Mouse (Mus musculus) midbrain, embryonic 15.5 days (tissue): ENCODE measurements around the gene Fam160a2. TPM values are rescaled to one million over a fixed set of nuclear protein-coding genes. Genes with fewer than 3 reads are reported as not detected.
"Not testable (repeated sequence)": the region's sequence is repeated elsewhere in the genome, so short reads cannot be mapped to it uniquely, and the experiment has no call there.

ENCODE experiments used
- ATAC-seq: fragments of 200-750 bp; cut with Nextera tagmentation; replicated peaks from 2 replicates; pipeline ENCODE4 v1.8.0; 2017; ENCODE audit warnings: moderate TSS enrichment
- H3K27ac ChIP-seq: fragments of 300-500 bp; sonication (generic); 2 replicates; pipeline ENCODE4 v1.5.1; 2015; ENCODE audit warnings: mild to moderate bottlenecking, inconsistent platforms
- H3K27me3 ChIP-seq: fragments of 300-500 bp; sonication (generic); replicated peaks from 2 replicates; pipeline ENCODE4 v1.6.1; 2015; ENCODE audit warnings: inconsistent platforms
- H3K36me3 ChIP-seq: fragments of 300-500 bp; sonication (generic); replicated peaks from 2 replicates; pipeline ENCODE4 v1.6.1; 2015; ENCODE audit warnings: inconsistent platforms
- H3K4me1 ChIP-seq: fragments of 300-500 bp; sonication (generic); 2 replicates; pipeline ENCODE4 v1.6.1; 2015; ENCODE audit warnings: inconsistent platforms
- H3K4me2 ChIP-seq: fragments of 300-500 bp; sonication (generic); 2 replicates; pipeline ENCODE4 v1.6.1; 2015; ENCODE audit warnings: inconsistent platforms, mild to moderate bottlenecking, moderate library complexity
- H3K4me3 ChIP-seq: fragments of 300-500 bp; sonication (generic); 2 replicates; pipeline ENCODE4 v1.5.1; 2015; ENCODE audit warnings: mild to moderate bottlenecking, inconsistent platforms
- H3K9ac ChIP-seq: fragments of 300-500 bp; sonication (generic); 2 replicates; pipeline ENCODE4 v1.6.1; 2015; ENCODE audit warnings: mild to moderate bottlenecking, inconsistent platforms
- H3K9me3 ChIP-seq: fragments of 300-500 bp; sonication (generic); 2 replicates; pipeline ENCODE4 v1.6.1; 2016; ENCODE audit warnings: inconsistent platforms
- WGBS: fragments of 180-500 bp; shearing (Covaris S2); methylation state at CpG from one replicate; pipeline ENCODE4 v1.1.7; 2015; ENCODE audit warnings: mixed read lengths; 5-methylcytosine and 5-hydroxymethylcytosine counted together
- polyA plus RNA-seq: library from polyadenylated mRNA; unstranded; fragments of >200 nt; fragmentation: Nextera tagmentation; extraction: Ambion mirVana; gene quantifications from 2 replicates; pipeline ENCODE4 v1.2.1, GENCODE M21; 2015

Fam160a2 gene
- polyA plus RNA-seq, 1 experiment from 2014 or later: 51.8 TPM

DNA sequence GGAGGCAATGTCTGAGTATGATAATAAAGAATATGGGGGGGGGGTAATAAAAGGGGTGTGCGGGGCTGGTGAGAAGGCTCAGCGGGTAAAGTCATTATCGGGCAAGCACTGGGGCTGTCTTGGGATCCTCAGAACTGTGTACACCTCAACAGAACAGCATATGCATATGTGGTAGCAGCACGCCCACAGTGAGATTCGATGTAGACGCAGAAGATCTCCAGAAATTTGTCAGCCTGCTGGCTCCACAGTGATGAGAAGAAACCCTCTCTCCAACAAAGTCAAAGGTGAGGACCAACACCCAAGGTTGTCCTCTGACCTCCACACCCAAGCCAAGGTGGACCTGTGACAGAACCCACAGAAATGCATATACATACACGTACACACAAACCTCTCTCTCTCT lies 16.7 kb upstream of the Fam160a2 start:
- no peak overlapping the region for H3K27ac ChIP-seq
- H3K9ac ChIP-seq: no peak overlapping the region
- WGBS: 95% methylated on average over 7 of the region's 7 CpGs
- H3K36me3 ChIP-seq: no peaks in the 10 kb centered on the region
- no peak overlapping the region for H3K4me2 ChIP-seq
- no peaks in the 10 kb centered on the region for H3K9me3 ChIP-seq
- no peaks in the 10 kb centered on the region for H3K27me3 ChIP-seq
- H3K4me3 ChIP-seq: no peak overlapping the region
- H3K4me1 ChIP-seq: no peaks in the 10 kb centered on the region
- ATAC-seq: no peak

DNA sequence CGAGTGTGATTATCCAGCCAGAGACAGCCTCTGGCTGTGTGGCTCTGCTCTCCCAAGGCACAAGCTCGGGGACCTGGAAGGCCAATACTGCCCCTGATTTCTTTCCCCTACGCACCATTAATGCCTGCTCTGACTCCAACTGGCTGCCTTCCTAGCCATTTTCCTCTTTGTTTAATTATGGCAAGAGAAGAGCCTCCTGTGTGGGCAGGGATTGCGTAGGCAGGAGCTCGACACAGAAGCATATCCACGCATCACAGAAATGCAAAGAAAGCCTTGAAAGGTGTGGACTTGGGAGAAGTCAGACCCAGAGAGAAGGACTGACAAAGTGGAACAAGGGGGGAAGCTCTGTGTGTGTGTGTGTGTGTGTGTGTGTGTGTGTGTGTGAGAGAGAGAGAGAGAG lies 14.5 kb upstream of the Fam160a2 start:
- ATAC-seq: no peak
- Histone ChIP-seq H3K36me3 (no peaks in the 10 kb centered on the region), H3K27ac (no peak overlapping the region), H3K9me3 (no peaks in the 10 kb centered on the region), H3K9ac (no peak overlapping the region), H3K4me2 (no peak overlapping the region), H3K27me3 (no peaks in the 10 kb centered on the region), H3K4me3 (no peak overlapping the region), H3K4me1 (no peaks in the 10 kb centered on the region)
- 60% methylated on average over 6 of the region's 6 CpGs for WGBS

DNA sequence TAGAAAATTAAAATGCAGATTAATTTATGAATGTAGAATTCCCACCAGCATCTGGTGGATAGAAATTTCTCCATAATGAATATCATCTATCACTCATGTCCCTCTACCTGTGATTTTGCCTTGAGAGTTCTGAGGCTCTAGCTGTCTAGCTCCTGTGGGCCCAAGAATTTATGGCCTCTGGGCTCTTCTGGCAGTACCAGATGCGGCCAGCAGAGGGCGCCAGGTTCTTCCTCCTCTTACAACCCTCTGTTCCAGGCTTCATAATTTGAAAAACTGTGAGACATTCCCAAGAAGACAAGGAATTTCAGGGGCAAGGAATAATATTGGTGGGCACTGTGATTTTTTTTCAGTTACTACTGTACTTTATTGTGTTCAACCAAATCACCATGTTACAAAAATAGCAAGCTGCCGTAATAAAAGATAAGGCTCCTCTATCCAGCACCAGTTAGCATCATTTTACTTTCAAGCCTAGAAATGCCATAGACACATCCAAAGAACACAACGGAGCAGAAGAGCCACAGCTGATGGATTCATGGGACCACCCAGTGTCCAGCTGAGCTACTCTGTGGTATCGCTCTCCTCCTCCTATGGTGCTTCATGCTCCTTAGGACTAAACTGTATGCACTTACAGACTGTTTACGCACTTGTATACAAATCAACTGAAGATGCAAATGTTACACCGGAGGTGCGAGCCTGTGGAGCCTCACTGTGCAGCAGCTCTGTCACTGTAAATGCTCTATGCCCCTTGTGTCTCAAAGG lies 12.2 kb upstream of the Fam160a2 start:
- peak; percentile 43; the same call in 1 of the 2 replicates for ATAC-seq
- 56% methylated on average over 8 of the region's 8 CpGs for WGBS

DNA sequence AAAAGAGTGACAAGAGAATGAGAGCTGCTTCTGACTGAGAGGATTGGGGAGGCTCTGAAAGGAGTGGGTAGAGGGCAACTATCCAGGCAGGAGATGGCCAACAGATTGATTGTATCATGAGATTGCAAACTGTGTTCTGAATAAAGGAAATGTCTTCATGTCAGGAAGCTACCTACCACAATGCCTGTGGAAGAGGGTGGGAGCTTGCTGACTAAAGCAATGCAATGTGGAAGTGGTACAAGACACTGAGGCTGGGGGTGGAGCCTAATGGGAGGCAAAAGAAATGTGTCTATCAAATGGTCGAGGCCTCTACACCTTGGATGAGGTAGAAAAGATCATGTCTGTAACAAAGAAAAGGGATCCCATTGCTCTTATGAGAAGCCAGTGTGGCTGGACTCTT lies 6.5 kb upstream of the Fam160a2 start:
- Histone ChIP-seq H3K9me3 (no peaks in the 10 kb centered on the region), H3K27ac (no peak overlapping the region), H3K4me2 (no peak overlapping the region), H3K4me1 (no peaks in the 10 kb centered on the region), H3K9ac (no peak overlapping the region), H3K4me3 (no peak overlapping the region), H3K36me3 (no peaks in the 10 kb centered on the region), H3K27me3 (no peaks in the 10 kb centered on the region)
- WGBS: 77% methylated on average over 1 of the region's 1 CpGs
- ATAC-seq: no peak

More for the DNA sequence above, 12.2 kb upstream of the Fam160a2 start:
- H3K36me3 ChIP-seq, H3K4me3 ChIP-seq, H3K9ac ChIP-seq, H3K27ac ChIP-seq, H3K4me1 ChIP-seq, H3K9me3 ChIP-seq, H3K4me2 ChIP-seq, H3K27me3 ChIP-seq: not testable (repeated sequence)

DNA sequence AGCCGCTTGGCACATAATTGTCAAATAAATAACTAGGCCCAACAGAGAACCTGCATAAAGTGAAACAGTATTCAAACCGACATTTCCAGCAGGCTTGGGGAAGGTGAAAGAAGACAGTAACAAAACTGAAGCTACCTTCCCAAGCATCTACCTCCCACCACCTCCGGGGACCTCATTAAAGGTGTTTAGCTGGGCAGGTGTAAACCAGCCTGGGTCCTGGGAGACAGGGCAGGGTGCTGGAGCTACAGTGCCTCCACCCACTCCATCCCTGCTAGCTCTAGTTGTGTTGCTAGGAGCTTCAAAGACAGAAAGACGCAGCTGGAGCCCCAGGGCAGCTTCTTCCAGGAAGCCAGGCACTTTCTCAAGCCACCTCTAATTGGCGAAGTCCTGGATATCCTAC lies 4.4 kb upstream of the Fam160a2 start, which contains the start of gene Cnga4:
Gene Cnga4 (plus strand): TSS at position 301 of the 400 bp plus-strand sequence.
- Histone ChIP-seq H3K9ac (no peak within 1 kb of the TSS), H3K4me1 (peaks cover 10% of the 10 kb centered on the region), H3K27ac (no peak within 1 kb of the TSS), H3K9me3 (no peaks in the 10 kb centered on the region), H3K36me3 (no peaks in the 10 kb centered on the region), H3K4me3 (no peak within 1 kb of the TSS), H3K4me2 (no peak within 1 kb of the TSS), H3K27me3 (no peaks in the 10 kb centered on the region)
- ATAC-seq: no peak
- 83% methylated on average over 5 of the region's 5 CpGs for WGBS

DNA sequence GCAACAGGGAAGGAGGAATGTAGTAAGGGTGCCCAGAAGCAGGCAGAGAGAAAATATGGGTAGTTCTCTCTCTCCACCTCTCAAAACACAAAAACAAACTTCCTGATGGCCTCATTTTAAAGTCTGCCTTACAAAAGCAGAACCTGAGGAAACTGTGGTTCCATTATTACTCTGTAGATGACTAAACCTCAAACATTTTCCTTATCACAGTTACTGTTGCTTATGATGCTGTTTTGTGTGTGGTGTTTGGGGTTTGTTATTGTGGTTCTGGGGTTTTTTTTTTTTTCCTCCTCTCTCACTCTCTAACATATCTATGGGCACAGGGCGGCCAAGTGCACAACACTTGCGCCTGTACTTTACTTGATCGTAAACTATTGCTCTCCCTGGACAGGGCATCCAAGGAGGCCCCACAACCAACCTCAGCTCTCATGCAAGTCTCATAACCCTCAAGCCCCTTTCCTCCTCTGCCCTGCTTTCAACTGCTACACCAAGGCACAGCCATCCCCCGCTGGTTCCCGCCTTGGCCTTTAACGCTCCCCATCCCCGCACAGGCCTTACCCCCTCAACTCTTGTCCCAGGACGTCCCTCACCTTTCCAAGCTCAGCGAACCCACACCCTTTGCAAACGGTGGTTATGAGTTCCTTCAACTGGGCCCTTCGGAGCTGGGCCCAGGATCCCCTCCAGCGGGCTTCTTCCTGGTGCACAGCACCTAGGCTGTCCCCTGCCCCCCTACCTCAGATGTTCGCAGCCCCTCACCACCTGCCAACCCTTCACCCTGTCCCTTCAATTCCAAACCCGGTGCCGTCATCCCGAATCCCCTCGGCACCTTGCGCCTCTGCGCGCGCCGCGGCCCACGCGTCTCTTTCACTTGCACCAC lies 558 bp downstream of the Fam160a2 start:
- ATAC-seq: peak; percentile 74; the same call in 1 of the 2 replicates
- H3K4me2 ChIP-seq: peak overlapping the region; percentile 76
- peaks cover 27% of the 10 kb centered on the region for H3K4me1 ChIP-seq
- no peaks in the 10 kb centered on the region for H3K9me3 ChIP-seq
- WGBS: 2% methylated on average over 25 of the region's 25 CpGs
- H3K27me3 ChIP-seq: no peaks in the 10 kb centered on the region
- H3K36me3 ChIP-seq: no peaks in the 10 kb centered on the region
- peak overlapping the region; percentile 83 for H3K9ac ChIP-seq
- peak overlapping the region; percentile 81 for H3K27ac ChIP-seq
- H3K4me3 ChIP-seq: peak overlapping the region; percentile 79

DNA sequence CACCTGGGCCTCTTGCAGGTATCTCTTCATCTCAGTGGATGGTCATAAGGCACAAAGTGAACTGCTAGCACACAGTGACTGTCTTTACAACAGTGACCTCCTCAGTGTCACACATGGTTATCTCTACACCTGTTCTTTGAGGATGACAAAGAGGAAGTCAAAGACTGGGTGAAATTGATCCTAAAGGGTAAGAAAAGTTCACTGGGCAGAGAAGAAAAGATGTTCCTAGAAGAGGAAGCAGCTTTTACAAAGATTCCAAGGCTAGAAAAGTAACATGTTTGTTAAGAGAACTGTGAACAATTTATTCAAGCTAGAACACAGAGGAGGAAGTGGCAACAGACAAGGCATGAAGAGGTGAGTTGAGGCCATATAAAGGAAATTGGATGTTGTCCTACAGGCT lies 3.7 kb downstream of the Fam160a2 start:
- no peak overlapping the region for H3K9ac ChIP-seq
- ATAC-seq: no peak

DNA sequence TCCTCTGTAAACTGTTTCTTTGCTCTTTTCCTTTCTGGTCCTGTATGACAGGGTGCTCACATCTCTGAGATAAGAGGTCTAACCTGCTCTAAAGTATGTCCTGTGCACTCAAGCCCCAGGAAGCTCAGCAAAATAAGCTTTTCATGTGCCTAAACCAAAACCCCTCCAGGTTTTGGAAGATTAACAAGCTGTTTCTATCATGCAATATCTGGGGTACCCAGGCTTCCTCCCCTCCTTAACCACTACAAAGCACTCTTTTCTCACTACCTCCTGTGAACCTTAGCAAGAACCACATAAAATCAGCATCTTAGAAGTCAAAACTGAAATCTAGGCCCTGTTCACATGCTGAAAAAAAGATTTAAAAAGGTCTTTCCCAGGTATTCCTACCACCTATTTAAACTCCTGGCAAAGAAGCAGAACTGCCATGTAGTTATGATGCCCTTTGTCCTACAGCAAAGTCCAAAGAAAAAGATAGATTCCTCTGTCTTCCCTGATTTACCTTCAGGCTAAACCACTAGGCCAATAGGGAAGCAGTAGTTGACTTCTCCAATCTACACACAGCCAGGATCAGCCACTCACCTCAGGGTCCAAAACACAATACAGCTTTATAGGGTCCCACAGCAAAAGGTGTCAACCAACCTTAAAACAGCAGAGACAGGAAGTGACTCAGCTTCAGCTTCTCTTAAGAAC lies 4.6 kb downstream of the Fam160a2 start:
- Histone ChIP-seq H3K4me2 (no peak overlapping the region), H3K4me3 (no peak overlapping the region), H3K27me3 (no peaks in the 10 kb centered on the region), H3K9me3 (no peaks in the 10 kb centered on the region), H3K36me3 (no peaks in the 10 kb centered on the region), H3K4me1 (peaks cover 19% of the 10 kb centered on the region), H3K9ac (no peak overlapping the region), H3K27ac (no peak overlapping the region)
- ATAC-seq: no peak

More for the DNA sequence above, 3.7 kb downstream of the Fam160a2 start:
- no peaks in the 10 kb centered on the region for H3K27me3 ChIP-seq
- H3K4me2 ChIP-seq: no peak overlapping the region
- no peaks in the 10 kb centered on the region for H3K36me3 ChIP-seq
- peaks cover 25% of the 10 kb centered on the region for H3K4me1 ChIP-seq
- H3K27ac ChIP-seq: no peak overlapping the region
- no peak overlapping the region for H3K4me3 ChIP-seq
- H3K9me3 ChIP-seq: no peaks in the 10 kb centered on the region

DNA sequence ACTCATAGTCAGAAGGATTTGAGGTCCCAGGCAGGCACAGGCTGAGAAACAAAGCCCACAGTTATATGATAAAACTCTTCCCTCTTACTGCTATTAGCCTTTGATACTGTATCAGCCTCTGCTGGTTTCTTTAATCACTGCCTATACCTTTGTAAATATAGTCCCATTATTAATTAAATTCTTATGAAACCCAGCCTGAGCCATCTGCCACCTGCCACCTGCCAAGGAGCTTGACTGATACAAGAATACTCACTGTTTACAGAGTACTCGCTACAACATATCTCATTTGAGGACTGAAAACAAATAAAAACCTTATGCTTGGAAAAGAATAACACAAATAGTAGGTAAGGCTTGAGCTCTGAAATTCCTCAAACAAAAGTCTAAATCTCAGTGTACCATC lies 5.2 kb downstream of the Fam160a2 start:
- Histone ChIP-seq H3K9ac (no peak overlapping the region), H3K36me3 (peaks cover 1% of the 10 kb centered on the region; the same call in 1 of the 2 replicates), H3K4me2 (no peak overlapping the region), H3K4me3 (no peak overlapping the region), H3K27ac (no peak overlapping the region), H3K27me3 (no peaks in the 10 kb centered on the region), H3K4me1 (peaks cover 19% of the 10 kb centered on the region), H3K9me3 (no peaks in the 10 kb centered on the region)
- no peak for ATAC-seq
- WGBS: 87% methylated on average over 1 of the region's 1 CpGs

DNA sequence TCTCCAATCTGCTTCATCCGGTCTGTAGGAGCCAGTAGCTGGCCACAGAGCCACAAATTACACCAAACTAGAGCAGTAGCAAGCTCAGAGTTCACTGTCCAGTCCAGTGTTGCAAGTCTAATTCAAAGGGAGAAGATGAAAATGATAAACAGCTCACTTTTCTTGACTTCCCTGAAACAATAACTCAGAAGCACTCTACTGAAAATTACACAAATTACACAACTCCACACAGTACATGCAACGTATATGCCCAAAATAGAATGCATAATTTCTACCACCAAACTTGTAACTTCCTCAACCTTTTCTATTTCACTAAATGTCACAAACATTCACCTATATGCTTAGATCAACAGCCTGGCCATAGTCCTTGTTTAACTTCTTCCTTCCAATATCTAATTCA lies 9.6 kb downstream of the Fam160a2 start:
- no peak overlapping the region for H3K4me2 ChIP-seq
- H3K4me1 ChIP-seq: no peaks in the 10 kb centered on the region
- H3K27me3 ChIP-seq: no peaks in the 10 kb centered on the region
- H3K27ac ChIP-seq: no peak overlapping the region
- WGBS: 94% methylated on average over 2 of the region's 2 CpGs
- no peak for ATAC-seq
- no peaks in the 10 kb centered on the region for H3K9me3 ChIP-seq
- no peak overlapping the region for H3K9ac ChIP-seq
- no peak overlapping the region for H3K4me3 ChIP-seq
- peaks cover 31% of the 10 kb centered on the region for H3K36me3 ChIP-seq

DNA sequence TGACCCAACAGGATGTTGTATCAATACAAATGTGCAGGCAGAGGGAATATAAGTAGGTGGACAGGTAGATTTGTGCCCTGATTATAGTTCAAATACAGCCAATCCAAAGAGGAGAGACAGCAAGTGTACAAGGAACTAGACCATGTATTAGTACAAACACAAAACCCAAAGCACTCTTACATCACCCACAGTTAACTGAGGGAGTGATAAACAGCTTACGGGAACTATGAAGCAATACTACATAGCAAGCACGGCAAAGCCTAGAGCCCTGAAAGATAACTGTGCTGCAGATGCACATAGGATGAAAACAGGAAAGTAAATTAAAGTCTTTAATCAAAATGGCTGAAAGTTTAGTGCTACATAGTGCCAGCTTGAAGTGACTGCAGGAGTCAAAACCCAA lies 12.2 kb downstream of the Fam160a2 start:
- Histone ChIP-seq H3K27ac (no peak overlapping the region), H3K4me2 (no peak overlapping the region), H3K4me3 (no peak overlapping the region), H3K36me3 (peaks cover 51% of the 10 kb centered on the region), H3K4me1 (no peaks in the 10 kb centered on the region), H3K27me3 (no peaks in the 10 kb centered on the region), H3K9me3 (no peaks in the 10 kb centered on the region), H3K9ac (no peak overlapping the region)
- WGBS: 99% methylated on average over 2 of the region's 2 CpGs
- ATAC-seq: no peak

DNA sequence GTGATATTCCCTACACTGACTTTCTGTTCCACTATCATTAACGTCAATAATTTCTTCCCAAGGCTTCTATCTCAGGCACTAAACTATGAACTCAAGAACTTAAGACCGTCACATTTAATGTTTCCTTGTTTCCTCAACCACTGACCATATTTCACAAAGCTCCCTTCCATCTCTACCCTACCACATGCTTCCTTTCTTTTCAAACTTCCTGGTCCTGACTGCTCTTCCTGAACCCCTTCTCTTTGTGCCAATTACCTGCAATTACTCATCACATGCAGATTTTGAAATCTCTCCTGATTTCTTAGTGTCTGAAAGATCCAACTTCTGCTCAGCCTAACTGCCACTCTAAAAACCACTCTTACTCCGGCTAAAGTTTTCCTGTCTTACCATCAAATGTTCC lies 19.5 kb downstream of the Fam160a2 start:
- Histone ChIP-seq H3K9ac (no peak overlapping the region), H3K27ac (no peak overlapping the region), H3K27me3 (no peaks in the 10 kb centered on the region), H3K4me2 (no peak overlapping the region), H3K9me3 (no peaks in the 10 kb centered on the region), H3K4me3 (no peak overlapping the region), H3K4me1 (no peaks in the 10 kb centered on the region), H3K36me3 (peaks cover 64% of the 10 kb centered on the region)
- ATAC-seq: no peak
- 93% methylated on average over 3 of the region's 3 CpGs for WGBS
